Mouse (Mus musculus): ENCODE measurements around the gene Pigv. TPM values are rescaled to one million over a fixed set of nuclear protein-coding genes. Genes with fewer than 3 reads are reported as not detected.
A peak's percentile ranks its signal among the peaks of the same experiment; 100 is the strongest.

Gene Pigv
- polyA plus RNA-seq, 1 experiment from 2014 or later: 14.6 TPM

DNA sequence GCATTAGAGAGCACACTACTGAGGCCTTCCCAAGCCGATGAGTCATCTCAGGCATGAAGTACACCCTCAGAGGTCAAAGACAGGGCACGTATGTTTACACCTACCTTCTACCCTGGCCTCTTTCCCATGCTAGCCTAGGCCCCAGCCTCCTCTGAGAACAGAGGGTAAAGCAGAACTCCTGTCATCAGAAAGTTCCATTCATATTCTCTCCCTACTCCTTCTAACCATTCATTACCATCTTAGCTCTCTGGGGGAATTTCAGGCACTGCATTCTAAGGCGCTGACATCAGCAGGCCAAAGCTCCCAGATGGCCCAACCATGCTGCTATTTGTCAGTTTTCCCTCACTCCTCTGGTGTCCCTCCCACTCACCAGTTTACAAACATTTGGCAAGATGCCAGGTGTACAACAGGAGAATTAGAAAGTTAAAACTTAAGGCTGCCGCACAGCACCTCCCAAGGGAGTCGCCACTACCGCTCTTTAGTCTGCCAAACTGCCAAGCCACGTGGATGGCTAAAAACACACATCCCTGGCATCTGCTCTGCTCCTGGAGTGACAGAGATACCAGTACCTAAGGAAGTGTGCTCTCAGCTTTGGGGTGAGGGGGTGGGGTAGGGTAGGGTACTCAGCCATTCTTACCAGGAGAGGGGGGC is 16.1 kb upstream of the Pigv start:
- no peaks in the 10 kb centered on the region for H3K9me3 ChIP-seq
- H3K27me3 ChIP-seq: no peaks in the 10 kb centered on the region
- peaks cover 99% of the 10 kb centered on the region for H3K36me3 ChIP-seq
- peaks cover 23% of the 10 kb centered on the region for H3K4me1 ChIP-seq
- H3K27ac ChIP-seq: no peak overlapping the region
- H3K4me3 ChIP-seq: no peak overlapping the region
- 46% methylated on average over 7 of the region's 7 CpGs for WGBS
- ATAC-seq (ENCODE audit: insufficient number of reproducible peaks, low FRiP score, low TSS enrichment, low read depth): no peak
- no peak overlapping the region for H3K9ac ChIP-seq
- H3K4me2 ChIP-seq: no peak overlapping the region

DNA sequence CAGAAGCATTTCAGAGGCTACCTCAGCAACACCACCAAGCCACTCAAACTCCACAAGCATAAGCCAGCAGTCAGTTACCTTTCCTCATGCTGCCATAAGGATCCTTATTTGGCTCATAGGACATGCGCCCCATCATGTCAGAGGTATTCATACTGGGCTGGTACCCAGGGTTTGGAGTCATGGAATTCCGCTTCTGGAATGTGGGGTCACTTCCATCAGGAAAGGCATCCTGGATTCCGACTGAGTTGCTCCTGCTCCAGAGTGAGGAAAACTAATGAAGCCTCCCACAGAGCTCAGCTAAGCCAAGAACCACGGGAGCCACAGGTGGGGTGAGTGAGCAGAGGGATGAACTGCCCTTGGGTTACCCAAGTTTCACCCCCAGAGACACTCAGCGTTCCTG is 14.7 kb upstream of the Pigv start:
- Histone ChIP-seq H3K9me3 (no peaks in the 10 kb centered on the region), H3K4me1 (peaks cover 23% of the 10 kb centered on the region), H3K27me3 (no peaks in the 10 kb centered on the region), H3K9ac (no peak overlapping the region), H3K36me3 (peaks cover 97% of the 10 kb centered on the region), H3K4me2 (no peak overlapping the region), H3K4me3 (no peak overlapping the region), H3K27ac (no peak overlapping the region)
- ATAC-seq (ENCODE audit: insufficient number of reproducible peaks, low FRiP score, low TSS enrichment, low read depth): no peak
- 87% methylated on average over 5 of the region's 5 CpGs for WGBS

DNA sequence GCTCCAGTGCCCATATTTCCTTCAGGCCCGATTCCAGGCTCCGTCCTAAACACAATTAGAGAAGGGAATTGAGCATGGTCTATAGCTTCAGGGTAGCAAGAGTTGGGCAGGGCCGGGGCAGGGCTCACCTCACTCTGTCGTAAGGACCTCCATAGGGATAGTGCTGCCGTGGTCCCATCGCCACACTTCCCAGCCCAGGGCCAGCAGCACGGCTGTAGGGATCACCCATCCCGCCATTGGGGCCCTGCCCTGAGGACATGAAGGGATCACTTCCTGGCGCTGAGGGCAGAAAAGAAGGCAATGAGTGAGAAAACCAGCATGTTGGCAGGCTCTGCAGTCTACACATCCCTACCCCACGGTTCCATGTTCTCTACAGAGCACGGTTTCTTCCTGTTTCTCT is 14.1 kb upstream of the Pigv start:
- 86% methylated on average over 11 of the region's 11 CpGs for WGBS
- ATAC-seq (ENCODE audit: insufficient number of reproducible peaks, low FRiP score, low TSS enrichment, low read depth): no peak

DNA sequence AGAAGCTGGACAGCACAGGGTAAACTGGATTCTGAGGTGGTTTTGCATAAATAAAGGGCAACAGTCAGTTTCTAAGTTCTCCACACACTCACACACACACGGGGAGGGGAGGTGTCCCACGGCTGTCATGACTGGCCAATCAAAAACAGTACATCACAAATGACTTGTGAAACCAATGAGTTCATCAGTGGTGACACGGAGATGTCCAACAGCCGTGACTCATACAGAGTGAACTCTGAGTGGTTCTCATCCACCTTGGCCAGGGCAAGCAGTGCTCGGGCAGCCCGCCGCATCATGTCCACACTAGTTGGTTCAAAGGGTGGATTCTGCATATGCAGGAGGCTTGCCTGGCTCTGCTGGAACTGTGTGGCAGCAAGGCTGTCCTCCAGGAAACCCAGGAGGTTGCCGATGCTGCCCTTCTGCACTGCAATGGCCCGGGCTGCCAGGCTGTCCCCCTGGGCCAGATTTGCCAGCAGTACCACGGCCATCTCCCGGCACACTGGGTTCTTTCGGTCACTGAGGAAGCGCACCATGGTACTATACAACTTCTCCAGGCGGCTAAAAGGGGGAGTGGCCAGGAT is 7.8 kb upstream of the Pigv start:
- ATAC-seq (ENCODE audit: insufficient number of reproducible peaks, low FRiP score, low TSS enrichment, low read depth): no peak
- Histone ChIP-seq H3K27ac (no peak overlapping the region), H3K4me2 (no peak overlapping the region), H3K4me3 (no peak overlapping the region), H3K36me3 (peaks cover 69% of the 10 kb centered on the region), H3K9me3 (no peaks in the 10 kb centered on the region), H3K9ac (no peak overlapping the region), H3K27me3 (no peaks in the 10 kb centered on the region), H3K4me1 (peaks cover 14% of the 10 kb centered on the region)
- WGBS: 86% methylated on average over 14 of the region's 14 CpGs

More for the DNA sequence above, 14.1 kb upstream of the Pigv start:
- H3K27ac ChIP-seq: no peak overlapping the region
- no peaks in the 10 kb centered on the region for H3K9me3 ChIP-seq
- H3K36me3 ChIP-seq: peaks cover 97% of the 10 kb centered on the region
- H3K4me1 ChIP-seq: peaks cover 23% of the 10 kb centered on the region
- H3K4me3 ChIP-seq: no peak overlapping the region
- no peak overlapping the region for H3K9ac ChIP-seq
- no peak overlapping the region for H3K4me2 ChIP-seq
- no peaks in the 10 kb centered on the region for H3K27me3 ChIP-seq

DNA sequence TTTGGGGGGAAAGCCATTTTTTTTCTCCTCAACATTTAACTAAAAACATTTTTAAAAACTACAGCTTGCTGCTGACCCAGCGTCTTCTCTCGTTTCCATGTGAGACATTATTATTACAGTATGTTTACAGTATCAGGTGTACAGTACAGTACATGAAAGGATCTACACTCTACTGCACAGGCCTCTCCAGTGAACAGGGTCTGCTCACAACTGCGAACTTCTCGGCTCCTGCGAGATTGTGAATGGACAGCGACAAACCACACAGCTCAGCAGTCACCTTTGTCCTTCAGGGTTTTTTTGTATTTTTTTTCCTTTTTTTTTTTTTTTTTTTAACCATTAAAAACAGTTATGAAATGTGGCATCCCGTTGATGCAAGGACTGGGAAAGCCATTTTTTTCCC is 7.2 kb upstream of the Pigv start:
- no peak for ATAC-seq (ENCODE audit: insufficient number of reproducible peaks, low FRiP score, low TSS enrichment, low read depth)
- H3K27me3 ChIP-seq: no peaks in the 10 kb centered on the region
- peaks cover 14% of the 10 kb centered on the region for H3K4me1 ChIP-seq
- H3K4me2 ChIP-seq: no peak overlapping the region
- H3K4me3 ChIP-seq: no peak overlapping the region
- H3K27ac ChIP-seq: no peak overlapping the region
- peaks cover 63% of the 10 kb centered on the region for H3K36me3 ChIP-seq
- no peaks in the 10 kb centered on the region for H3K9me3 ChIP-seq
- WGBS: 78% methylated on average over 7 of the region's 7 CpGs
- H3K9ac ChIP-seq: no peak overlapping the region

DNA sequence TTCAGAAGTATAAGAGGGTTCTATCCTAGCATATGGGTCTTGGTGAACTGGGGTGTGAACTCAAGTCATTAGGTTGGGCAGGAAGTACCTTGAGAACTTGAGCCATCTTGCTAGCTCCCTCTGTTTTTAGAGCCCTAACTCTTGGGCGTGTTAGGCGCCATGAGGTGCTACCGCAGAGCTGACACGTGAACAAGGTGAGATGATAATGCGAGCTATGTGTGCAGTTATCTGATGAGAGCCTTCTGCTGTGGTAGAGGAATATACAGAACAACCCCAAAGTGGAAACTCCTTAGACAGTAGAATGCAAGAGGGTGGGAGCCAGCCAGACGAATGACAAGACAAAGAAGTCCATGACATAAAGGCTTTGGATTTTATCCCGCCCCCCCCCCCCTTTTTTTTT is 4.8 kb upstream of the Pigv start:
- Histone ChIP-seq H3K4me2 (no peak overlapping the region), H3K4me1 (peaks cover 29% of the 10 kb centered on the region), H3K9ac (no peak overlapping the region), H3K27me3 (no peaks in the 10 kb centered on the region), H3K9me3 (no peaks in the 10 kb centered on the region), H3K36me3 (peaks cover 41% of the 10 kb centered on the region), H3K4me3 (no peak overlapping the region), H3K27ac (no peak overlapping the region)
- ATAC-seq (ENCODE audit: insufficient number of reproducible peaks, low FRiP score, low TSS enrichment, low read depth): no peak
- WGBS: 75% methylated on average over 7 of the region's 7 CpGs

DNA sequence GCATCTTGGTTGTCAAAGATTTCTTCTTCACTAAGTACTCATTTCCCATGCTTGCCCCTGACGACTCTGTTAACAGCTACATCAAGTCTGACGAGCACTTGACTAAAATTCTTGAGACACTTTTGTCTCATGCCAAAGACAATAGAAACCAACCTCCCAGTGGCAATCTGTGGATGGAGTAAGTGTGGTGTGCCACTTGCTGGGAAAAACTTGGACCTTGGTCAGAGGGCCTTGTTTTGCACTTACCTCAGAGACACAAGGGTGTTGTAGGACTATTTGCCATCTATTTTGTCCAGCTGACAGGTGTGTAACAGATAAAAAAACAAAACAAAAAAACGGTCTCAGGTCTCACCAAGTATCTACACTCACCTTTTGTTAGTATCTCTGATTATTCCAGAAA is 3.7 kb upstream of the Pigv start:
- no peak for ATAC-seq (ENCODE audit: insufficient number of reproducible peaks, low FRiP score, low TSS enrichment, low read depth)
- Histone ChIP-seq H3K9me3 (no peaks in the 10 kb centered on the region), H3K4me3 (no peak overlapping the region), H3K4me1 (peaks cover 36% of the 10 kb centered on the region), H3K9ac (no peak overlapping the region), H3K27ac (peak overlapping the region; percentile 60; the same call in 1 of the 2 replicates), H3K4me2 (no peak overlapping the region), H3K27me3 (no peaks in the 10 kb centered on the region), H3K36me3 (peaks cover 30% of the 10 kb centered on the region)
- 32% methylated on average over 3 of the region's 3 CpGs for WGBS

DNA sequence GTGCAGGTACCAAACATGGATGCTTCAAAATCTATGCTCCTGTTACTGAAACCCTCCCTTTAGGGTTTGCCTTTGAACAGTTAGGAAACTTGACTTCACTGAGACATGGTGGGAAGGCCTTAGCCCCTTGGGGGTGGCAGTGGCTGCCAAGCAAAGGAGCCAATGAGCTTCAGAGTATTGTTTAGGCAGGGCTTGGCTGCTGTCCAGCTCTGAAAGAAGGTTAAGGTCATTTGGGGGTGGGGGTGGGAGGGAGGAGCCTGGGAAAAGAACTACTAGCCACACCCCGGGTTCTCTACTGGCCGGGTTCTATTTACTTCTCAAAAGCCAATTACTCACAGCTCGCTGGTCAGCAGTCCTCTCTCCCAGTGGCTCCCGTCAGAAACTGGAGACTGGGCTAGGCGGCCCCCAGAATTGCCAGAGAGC is 3.2 kb upstream of the Pigv start:
- H3K4me3 ChIP-seq: no peak overlapping the region
- H3K9me3 ChIP-seq: no peaks in the 10 kb centered on the region
- no peak overlapping the region for H3K9ac ChIP-seq
- H3K36me3 ChIP-seq: peaks cover 24% of the 10 kb centered on the region
- H3K27ac ChIP-seq: peak overlapping the region; percentile 60; the same call in 1 of the 2 replicates
- H3K4me1 ChIP-seq: peaks cover 40% of the 10 kb centered on the region
- ATAC-seq (ENCODE audit: insufficient number of reproducible peaks, low FRiP score, low TSS enrichment, low read depth): no peak
- no peak overlapping the region for H3K4me2 ChIP-seq
- 9% methylated on average over 5 of the region's 5 CpGs for WGBS
- no peaks in the 10 kb centered on the region for H3K27me3 ChIP-seq

DNA sequence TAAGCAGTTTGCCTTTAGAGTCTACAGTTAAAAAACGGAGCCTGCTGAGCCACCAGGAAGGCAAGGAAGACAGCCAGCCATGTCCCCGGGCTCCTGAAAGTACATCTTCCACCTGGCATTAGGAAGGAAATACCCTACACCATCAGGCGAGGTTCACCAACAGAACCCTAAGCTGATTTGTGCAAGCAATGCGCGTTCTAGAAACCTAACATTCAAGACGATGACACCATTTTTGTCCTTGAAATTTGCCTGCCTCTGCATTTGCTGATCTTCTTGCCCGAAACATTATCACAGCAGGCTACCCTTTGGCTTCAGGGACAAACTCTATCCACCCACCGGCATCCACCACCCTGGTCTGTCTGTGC is 1.9 kb upstream of the Pigv start:
- H3K4me2 ChIP-seq: peak overlapping the region; percentile 75; the same call in 1 of the 2 replicates
- H3K36me3 ChIP-seq: peaks cover 11% of the 10 kb centered on the region
- H3K4me1 ChIP-seq: peaks cover 51% of the 10 kb centered on the region
- 54% methylated on average over 8 of the region's 8 CpGs for WGBS
- H3K27ac ChIP-seq: peak overlapping the region; percentile 100
- no peaks in the 10 kb centered on the region for H3K9me3 ChIP-seq
- H3K9ac ChIP-seq: no peak overlapping the region
- H3K27me3 ChIP-seq: no peaks in the 10 kb centered on the region
- H3K4me3 ChIP-seq: no peak overlapping the region
- no peak for ATAC-seq (ENCODE audit: insufficient number of reproducible peaks, low FRiP score, low TSS enrichment, low read depth)

DNA sequence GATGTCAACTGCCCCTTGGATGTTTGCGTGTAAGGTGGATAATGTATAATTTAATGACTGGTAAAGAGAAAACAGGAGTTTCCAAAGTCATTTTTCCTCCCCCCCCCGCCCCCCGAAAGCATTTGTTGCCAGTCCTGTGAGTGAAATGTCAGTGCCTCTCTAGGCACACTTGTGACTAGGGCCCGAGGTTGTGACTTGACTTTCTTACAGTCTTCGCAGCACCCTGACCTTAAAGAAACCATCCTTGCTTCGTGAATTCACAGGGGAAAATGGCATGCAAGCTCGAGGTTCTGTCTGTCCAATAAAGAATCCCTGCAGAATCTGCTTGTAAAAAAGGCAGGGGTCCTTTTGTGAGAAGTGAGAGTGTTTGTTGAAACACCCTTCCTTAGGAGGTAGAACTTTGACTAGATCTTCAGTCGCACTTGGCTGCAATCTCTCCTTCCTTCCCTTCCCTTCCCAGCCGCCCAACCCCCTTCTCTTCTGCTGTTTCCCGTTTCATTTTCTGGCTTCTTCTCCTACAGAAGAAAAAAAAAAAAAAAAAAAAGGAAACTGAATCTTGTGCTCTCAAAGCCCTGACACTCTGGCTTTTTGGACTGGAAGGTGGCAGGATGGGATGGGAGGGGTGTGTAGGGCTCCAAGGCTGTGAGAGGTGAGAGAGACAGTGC is 1.4 kb upstream of the Pigv start:
- Histone ChIP-seq H3K27me3 (no peaks in the 10 kb centered on the region), H3K9me3 (no peaks in the 10 kb centered on the region), H3K27ac (peak overlapping the region; percentile 100), H3K4me2 (peak overlapping the region; percentile 75), H3K4me1 (peaks cover 51% of the 10 kb centered on the region), H3K4me3 (peak overlapping the region; percentile 58; the same call in 1 of the 2 replicates), H3K36me3 (peaks cover 13% of the 10 kb centered on the region), H3K9ac (no peak overlapping the region)
- WGBS: 24% methylated on average over 9 of the region's 10 CpGs
- no peak for ATAC-seq (ENCODE audit: insufficient number of reproducible peaks, low FRiP score, low TSS enrichment, low read depth)

DNA sequence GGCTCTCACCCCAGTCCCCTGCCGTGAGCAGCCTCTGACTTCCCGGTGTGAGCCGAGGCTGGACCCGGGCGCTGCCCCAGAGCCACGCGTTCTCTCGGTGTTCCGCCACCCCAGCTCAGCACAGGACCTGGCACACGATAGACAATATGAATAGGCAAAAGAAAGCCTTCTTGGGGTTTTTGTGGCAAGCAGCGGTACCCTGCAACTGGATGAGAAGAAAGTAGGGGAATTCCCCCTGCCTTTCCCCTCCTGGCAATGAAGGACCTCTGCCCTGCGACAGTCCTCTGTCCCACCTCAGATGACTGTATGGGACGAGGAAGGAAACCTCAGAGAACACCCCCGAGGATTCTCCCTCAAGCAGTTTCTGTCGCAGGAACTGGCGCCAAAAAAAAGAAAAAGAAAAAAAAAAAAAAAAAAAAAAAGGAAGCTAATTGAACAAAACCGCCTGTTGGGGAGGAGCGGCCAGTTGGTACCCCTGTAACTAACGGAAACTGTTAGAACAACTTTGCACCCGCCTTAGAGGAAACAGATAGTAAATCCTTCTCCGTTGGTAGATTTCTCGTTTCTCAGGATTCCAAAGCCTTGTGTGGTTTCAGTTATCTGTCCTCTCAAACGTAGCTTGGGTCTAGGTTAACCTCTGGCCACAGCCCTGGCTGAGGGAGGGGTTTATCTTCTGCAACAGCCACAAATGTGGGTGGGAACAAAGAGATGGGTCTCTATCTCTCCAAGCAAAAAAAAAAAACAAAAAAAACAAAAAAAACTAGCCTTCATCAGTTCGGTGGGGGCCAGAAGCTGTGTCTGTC is 599 bp upstream of the Pigv start:
- H3K4me1 ChIP-seq: peaks cover 51% of the 10 kb centered on the region
- WGBS: 1% methylated on average over 24 of the region's 24 CpGs
- H3K27me3 ChIP-seq: no peaks in the 10 kb centered on the region
- peak overlapping the region; percentile 58 for H3K4me3 ChIP-seq
- peak overlapping the region; percentile 75 for H3K4me2 ChIP-seq
- ATAC-seq (ENCODE audit: insufficient number of reproducible peaks, low FRiP score, low TSS enrichment, low read depth): peak; percentile 31; the same call in 1 of the 2 replicates
- H3K9me3 ChIP-seq: no peaks in the 10 kb centered on the region
- H3K9ac ChIP-seq: peak overlapping the region; percentile 68
- H3K27ac ChIP-seq: peak overlapping the region; percentile 100
- H3K36me3 ChIP-seq: peaks cover 15% of the 10 kb centered on the region
